Mouse (Mus musculus) ovary, adult 2 months (tissue): ENCODE results near the gene Senp1. TPM values are rescaled to one million over a fixed set of nuclear protein-coding genes. Genes with fewer than 3 reads are reported as not detected.

Experiments used
- polyA plus RNA-seq: library from polyadenylated mRNA; depleted of rRNA; stranded (reverse); fragments of >200 nt; gene quantifications from 2 replicates; pipeline ENCODE4 v1.2.3, GENCODE M21; 2012; rRNA removed

Senp1 gene
- polyA plus RNA-seq: 8.7 and 9.9 TPM in 2 replicates

GRCm38 (mm10) chr15:98093121-98094011, at the start of gene Senp1:
Gene Senp1, minus strand, starts transcription at chr15:98093744.

GRCm38 (mm10) chr15:98092372-98093120, 998 bp downstream of the Senp1 start, which contains the start of gene Pfkm:
Gene Pfkm, plus strand, starts transcription at chr15:98092589.

GRCm38 (mm10) chr15:98003822-98004739, 89.5 kb downstream of the Senp1 start, which contains the start of gene Col2a1:
Gene Col2a1, minus strand, starts transcription at chr15:98004695.

Other genes starting within 250 kb of the Senp1 start
- 115 and 124 TPM in 2 replicates for gene Hdac7, start 249.2 kb downstream of the Senp1 start, polyA plus RNA-seq
- 2.4 and 2.9 TPM in 2 replicates for gene Vdr, start 183.1 kb downstream of the Senp1 start, polyA plus RNA-seq
- gene Tmem106c, start 129.5 kb downstream of the Senp1 start, polyA plus RNA-seq: 45.0 and 67.8 TPM in 2 replicates
- 0.08 TPM in 1 of 2 replicates, not detected in the other for gene Col2a1, start 89.0 kb downstream of the Senp1 start, polyA plus RNA-seq
- gene Pfkm, start 1.2 kb downstream of the Senp1 start, polyA plus RNA-seq: 33.9 and 41.1 TPM in 2 replicates
- 30.3 and 44.8 TPM in 2 replicates for gene Asb8, start 71.9 kb upstream of the Senp1 start, polyA plus RNA-seq
- gene Ccdc184, start 73.4 kb upstream of the Senp1 start, polyA plus RNA-seq: 4.9 and 5.2 TPM in 2 replicates
- 0.66 and 1.4 TPM in 2 replicates for gene Olfr288, start 101.8 kb upstream of the Senp1 start, polyA plus RNA-seq
- not detected in 2 replicates for gene Gm44579, start 127.2 kb upstream of the Senp1 start, polyA plus RNA-seq
- 0.24 and 0.88 TPM in 2 replicates for gene Olfr287, start 127.3 kb upstream of the Senp1 start, polyA plus RNA-seq
- gene Olfr286, start 140.7 kb upstream of the Senp1 start, polyA plus RNA-seq: not detected in 2 replicates
- not detected in 2 replicates for gene H1fnt, start 163.5 kb upstream of the Senp1 start, polyA plus RNA-seq
- gene Zfp641, start 202.4 kb upstream of the Senp1 start, polyA plus RNA-seq: 2.1 and 2.3 TPM in 2 replicates
- gene Olfr285, start 223.6 kb upstream of the Senp1 start, polyA plus RNA-seq: not detected in 2 replicates
- not detected in 2 replicates for gene Olfr284, start 247.2 kb upstream of the Senp1 start, polyA plus RNA-seq